Mouse (Mus musculus): ENCODE measurements around the gene Pi16.
A peak's percentile ranks its signal among the peaks of the same experiment; 100 is the strongest.

Gene Pi16

DNA sequence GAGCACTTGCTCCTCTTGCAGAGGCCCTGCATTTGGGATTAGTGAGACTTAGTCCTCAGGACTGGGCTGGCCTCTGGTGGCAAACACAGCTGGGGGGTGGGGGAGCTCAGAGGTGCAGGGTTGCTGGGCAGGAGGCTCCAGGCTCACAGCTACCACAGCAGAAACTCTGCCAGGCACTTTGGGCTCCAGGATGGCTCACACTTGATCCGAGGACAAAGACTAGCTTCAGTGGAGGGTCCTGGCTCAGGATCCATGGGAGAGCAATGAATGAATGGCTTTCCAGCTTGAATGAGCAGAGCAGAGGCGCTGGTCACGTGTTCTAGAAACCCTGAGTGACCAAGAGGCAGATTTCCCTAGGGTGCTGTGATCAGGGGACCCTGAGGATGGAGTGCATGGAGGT lies 41.4 kb downstream of the Pi16 start:
- DNase-seq (ENCODE audit: low spot score), result no peak

DNA sequence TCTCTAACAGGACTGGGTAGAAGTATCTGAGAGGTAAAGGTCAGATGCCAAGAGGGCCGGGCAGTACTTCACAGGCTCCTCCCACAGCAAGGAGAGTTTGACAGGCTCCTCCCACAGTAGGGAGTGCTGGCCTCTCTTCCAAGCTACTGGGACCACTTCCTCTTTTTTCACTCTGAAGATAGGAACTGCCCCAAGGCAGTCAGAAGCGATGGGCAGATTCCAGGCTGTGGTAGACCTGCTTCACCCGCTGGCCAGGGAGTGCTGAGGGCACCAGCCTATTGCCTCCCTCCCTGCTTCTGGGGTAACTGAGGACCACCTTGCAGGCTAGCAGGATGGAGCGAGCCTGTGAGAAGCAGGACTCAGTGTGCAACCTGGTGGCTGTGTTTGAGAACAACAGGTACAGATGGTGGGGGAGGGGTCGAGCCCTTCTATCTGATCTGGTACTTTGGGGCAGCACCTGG lies 43.3 kb downstream of the Pi16 start, which contains the start of gene Fgd2:
Fgd2 (plus strand) TSS at position 154 of the 461 bp plus-strand sequence.
- no peak for DNase-seq (ENCODE audit: low spot score)

DNA sequence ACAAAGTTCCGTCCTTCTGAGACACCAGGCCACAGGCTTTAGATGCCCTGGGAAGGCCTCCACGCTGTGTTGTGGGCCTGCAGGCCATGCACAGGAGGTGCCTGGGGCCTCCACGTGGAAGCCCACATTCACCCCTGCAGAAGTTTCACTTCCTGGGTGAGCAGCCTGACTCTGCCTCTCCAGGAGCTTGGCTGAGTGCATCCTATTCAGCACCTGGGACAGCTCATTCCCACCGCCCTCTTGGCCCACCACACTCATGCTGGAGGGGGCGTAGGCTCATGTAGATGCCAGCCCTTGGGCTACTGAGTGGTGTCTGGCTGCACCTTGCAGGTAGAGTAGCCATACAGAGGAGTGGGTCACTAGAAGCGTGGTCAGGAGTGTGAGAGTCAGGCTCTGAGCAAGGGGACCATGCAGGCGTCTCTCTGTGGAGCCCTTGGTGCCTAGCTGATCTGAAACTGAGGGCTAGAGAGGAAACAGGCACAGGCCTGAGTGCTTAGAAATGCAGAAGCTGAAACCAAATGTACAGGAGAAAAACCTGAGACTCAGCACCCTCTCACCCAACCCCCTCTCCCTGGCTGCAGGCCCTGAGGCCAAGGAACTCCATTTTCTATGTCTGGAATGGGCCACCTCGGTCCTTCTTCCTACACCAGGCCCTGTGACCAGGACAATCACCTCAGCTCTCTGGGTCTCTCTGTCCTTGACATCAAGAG lies 44.7 kb downstream of the Pi16 start:
- no peak for DNase-seq (ENCODE audit: low spot score)

DNA sequence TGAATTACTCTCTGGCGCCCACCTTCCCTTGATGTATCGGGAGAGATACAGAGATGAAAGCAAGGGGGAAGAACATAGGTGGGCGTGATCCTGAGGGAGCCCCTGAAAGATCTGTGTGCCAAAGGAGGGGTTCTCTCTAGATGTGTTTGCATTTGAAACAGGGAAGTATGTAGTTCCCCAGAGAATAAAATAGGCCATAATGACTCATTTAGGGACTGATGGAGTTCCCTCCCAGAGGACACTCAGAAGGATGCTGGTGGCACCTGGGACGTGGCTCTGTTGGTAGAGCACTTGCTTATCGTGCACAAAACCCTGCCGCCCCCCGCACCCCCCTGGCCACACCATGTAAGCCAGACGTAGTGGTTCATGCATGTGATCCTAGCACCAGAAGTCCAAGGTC lies 45.6 kb downstream of the Pi16 start:
- no peak for DNase-seq (ENCODE audit: low spot score)

DNA sequence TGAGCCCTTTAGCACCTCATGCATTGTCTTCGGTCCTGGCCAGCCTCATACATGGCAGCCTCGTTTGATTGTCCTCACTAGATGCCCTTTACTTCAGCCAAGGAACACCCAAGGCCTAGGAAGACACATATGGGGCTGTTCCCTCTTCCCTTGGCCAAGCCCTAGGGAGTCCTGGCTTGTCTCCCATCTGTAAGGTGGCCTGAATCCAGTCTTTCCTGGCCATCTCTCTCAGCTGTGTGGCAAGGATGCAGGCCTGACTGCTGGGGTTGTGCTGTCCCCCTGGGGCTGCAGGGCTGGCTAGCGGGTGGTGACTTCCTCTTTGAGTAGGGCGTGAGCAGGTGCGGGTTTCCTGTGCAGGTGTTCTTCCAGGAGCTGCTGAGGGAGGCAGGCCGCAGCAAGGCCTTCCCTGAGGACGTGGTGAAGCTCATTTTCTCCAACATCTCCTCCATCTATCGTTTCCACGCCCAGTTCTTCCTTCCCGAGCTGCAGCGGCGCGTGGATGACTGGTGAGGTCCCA lies 47.7 kb downstream of the Pi16 start:
- DNase-seq (ENCODE audit: low spot score), result no peak

DNA sequence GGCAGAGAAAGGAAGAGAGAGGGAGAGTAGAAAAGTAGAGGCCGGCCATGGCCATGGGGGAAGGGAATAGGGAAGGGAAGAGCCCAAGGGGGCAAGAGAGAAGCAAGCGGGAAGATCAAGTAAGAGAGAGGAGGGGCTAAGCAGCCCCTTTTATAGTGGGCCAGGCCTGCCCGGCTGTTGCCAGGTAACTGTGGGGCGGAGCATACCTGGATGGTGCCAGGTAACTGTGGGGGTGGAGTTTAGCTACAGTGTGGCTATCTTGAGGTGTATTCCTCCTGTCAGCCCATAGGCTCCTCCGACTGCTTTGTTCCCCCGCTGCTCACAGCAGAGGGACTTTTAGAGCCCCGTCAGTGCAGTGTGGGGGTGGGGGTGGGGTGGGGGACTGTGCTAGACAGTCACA lies 51.2 kb downstream of the Pi16 start:
- DNase-seq (ENCODE audit: low spot score), result no peak

DNA sequence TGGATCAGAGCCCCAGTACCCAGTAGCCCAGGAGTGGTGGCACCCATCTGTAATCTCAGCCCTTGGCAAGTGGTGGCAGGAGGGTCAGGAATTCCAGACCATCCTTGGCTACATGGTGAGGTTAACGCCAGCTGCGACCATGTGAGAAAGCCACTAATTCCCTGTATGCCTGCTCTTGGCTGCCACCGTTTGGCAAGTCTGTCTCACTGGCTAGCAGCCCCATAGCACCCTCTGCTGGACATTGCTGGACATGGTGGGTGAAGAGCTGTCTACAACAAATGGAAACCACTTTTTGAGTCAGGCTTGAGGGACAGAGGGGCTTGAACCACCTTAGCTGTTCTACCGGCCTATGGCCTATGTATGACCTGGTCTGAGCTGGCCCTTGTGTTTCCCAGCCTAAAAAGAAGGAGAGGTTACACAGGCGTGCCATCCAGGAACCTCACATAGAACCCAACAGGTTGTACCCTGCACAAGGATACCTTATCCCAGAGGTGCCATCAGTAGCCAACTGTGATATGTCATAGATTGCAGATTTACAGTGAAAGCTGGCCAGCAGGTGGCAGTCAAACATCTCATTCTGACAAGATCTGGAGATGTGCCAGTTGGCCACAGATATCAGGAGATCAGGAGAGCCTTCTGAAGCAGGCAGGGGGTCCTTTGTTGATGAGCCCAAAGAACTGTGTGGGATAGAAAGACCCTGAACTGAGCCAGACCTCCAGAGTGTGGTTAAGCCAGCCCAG lies 53.7 kb downstream of the Pi16 start:
- peak; percentile 94 for DNase-seq (ENCODE audit: low spot score)

DNA sequence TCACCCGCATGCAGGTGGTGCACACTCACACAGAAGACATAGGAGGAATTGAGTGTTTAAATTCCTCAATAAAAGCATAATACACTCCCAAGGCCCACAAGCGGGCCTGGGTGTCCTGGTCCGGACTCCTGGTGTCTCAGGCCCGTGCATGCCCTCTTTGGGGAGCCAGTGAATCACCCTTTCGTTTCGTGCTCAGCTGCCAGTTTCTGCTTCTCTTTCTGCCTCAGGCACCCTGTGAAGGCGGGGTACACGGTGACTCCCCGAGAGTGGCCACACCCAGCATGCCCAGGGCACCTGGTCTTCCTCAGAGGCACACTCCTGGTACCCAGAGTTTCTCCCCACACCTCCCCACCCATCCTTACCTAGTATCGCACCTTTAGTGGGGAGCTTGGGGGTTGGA lies 58.4 kb downstream of the Pi16 start:
- no peak for DNase-seq (ENCODE audit: low spot score)

DNA sequence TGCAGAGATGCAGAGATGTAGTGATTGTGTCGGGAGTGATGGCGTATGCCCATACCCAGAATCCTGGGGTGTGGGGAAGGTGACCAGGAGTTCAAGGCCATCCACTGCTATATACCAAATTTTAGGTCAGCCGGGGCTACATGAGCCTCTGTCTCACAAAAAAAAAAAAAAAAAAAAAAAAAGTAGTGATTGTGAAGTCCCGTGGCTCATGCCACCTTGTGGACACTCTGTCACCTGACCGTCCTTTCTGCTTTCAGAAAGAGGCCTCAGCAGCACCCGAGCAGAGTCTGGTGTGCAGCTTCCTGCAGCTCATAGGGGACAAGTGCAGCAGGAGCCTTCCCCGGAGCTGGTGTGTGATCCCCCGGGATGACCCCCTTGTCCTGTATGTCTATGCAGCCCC lies 60.6 kb downstream of the Pi16 start:
- DNase-seq (ENCODE audit: low spot score), result no peak
